Mouse (Mus musculus): Measurements from ENCODE around the gene Gm21987.

Gene Gm21987

GRCm38 (mm10) chr16:38348217-38348761 lies 1.4 kb downstream of the Gm21987 start:
- DNase-seq (ENCODE audit: low read depth, low spot score) = no peak

GRCm38 (mm10) chr16:38349881-38350280 lies 3.0 kb downstream of the Gm21987 start:
- DNase-seq (ENCODE audit: low read depth, low spot score) = no peak

- DNase-seq (ENCODE audit: low read depth, low spot score) = no peak
These were observed 3.6 kb downstream of the Gm21987 start for GRCm38 (mm10) chr16:38350361-38350855.

- DNase-seq (ENCODE audit: low read depth, low spot score) = no peak
These were observed 4.1 kb downstream of the Gm21987 start for GRCm38 (mm10) chr16:38350939-38351338.

GRCm38 (mm10) chr16:38352031-38352430 lies 5.2 kb downstream of the Gm21987 start:
- DNase-seq (ENCODE audit: low read depth, low spot score) = no peak

GRCm38 (mm10) chr16:38352851-38353250 lies 6.0 kb downstream of the Gm21987 start:
- peak; percentile 30 for DNase-seq (ENCODE audit: low read depth, low spot score)

GRCm38 (mm10) chr16:38353642-38354041 lies 6.8 kb downstream of the Gm21987 start:
- DNase-seq (ENCODE audit: low read depth, low spot score) = peak; percentile 27

- no peak for DNase-seq (ENCODE audit: low read depth, low spot score)
These were observed 7.5 kb downstream of the Gm21987 start for GRCm38 (mm10) chr16:38354185-38354913.

GRCm38 (mm10) chr16:38358256-38358812 lies 11.5 kb downstream of the Gm21987 start:
- DNase-seq (ENCODE audit: low read depth, low spot score) = no peak

- DNase-seq (ENCODE audit: low read depth, low spot score) = peak; percentile 20
These were observed 12.4 kb downstream of the Gm21987 start for GRCm38 (mm10) chr16:38359241-38359640.

- peak; percentile 25 for DNase-seq (ENCODE audit: low read depth, low spot score)
These were observed 13.0 kb downstream of the Gm21987 start for GRCm38 (mm10) chr16:38359857-38360256.

GRCm38 (mm10) chr16:38360317-38360716 lies 13.5 kb downstream of the Gm21987 start:
- no peak for DNase-seq (ENCODE audit: low read depth, low spot score)

GRCm38 (mm10) chr16:38361933-38362332 lies 15.1 kb downstream of the Gm21987 start, which contains the start of gene Popdc2:
Gene Popdc2 (plus strand): TSS chr16:38362209.
- no peak for DNase-seq (ENCODE audit: low read depth, low spot score)

- no peak for DNase-seq (ENCODE audit: low read depth, low spot score)
These were observed 15.8 kb downstream of the Gm21987 start for GRCm38 (mm10) chr16:38362493-38363255.

GRCm38 (mm10) chr16:38363256-38363595 lies 16.4 kb downstream of the Gm21987 start:
- no peak for DNase-seq (ENCODE audit: low read depth, low spot score)

GRCm38 (mm10) chr16:38363657-38364056 lies 16.8 kb downstream of the Gm21987 start:
- no peak for DNase-seq (ENCODE audit: low read depth, low spot score)

- DNase-seq (ENCODE audit: low read depth, low spot score) = no peak
These were observed 18.6 kb downstream of the Gm21987 start for GRCm38 (mm10) chr16:38365390-38365789.

GRCm38 (mm10) chr16:38366231-38366630 lies 19.4 kb downstream of the Gm21987 start:
- DNase-seq (ENCODE audit: low read depth, low spot score) = no peak

GRCm38 (mm10) chr16:38368336-38368735 lies 21.5 kb downstream of the Gm21987 start:
- DNase-seq (ENCODE audit: low read depth, low spot score) = no peak

- DNase-seq (ENCODE audit: low read depth, low spot score) = no peak
These were observed 22.2 kb downstream of the Gm21987 start for GRCm38 (mm10) chr16:38369000-38369399.

GRCm38 (mm10) chr16:38369431-38369830 lies 22.6 kb downstream of the Gm21987 start:
- DNase-seq (ENCODE audit: low read depth, low spot score) = no peak

- no peak for DNase-seq (ENCODE audit: low read depth, low spot score)
These were observed 23.2 kb downstream of the Gm21987 start for GRCm38 (mm10) chr16:38369992-38370484.
